Mouse (Mus musculus) cerebellum, adult 2 months (tissue): ENCODE data around the gene Gm17657. TPM values are rescaled to one million over a fixed set of nuclear protein-coding genes. Genes with fewer than 3 reads are reported as not detected.
"Not testable (repeated sequence)": the region's sequence is repeated elsewhere in the genome, so short reads cannot be mapped to it uniquely, and the experiment has no call there.

Source experiments
- DNase-seq, 2 experiments: peaks; one replicate each; pipeline ENCODE4 v3.0.0; 2021
- H3K27ac ChIP-seq: fragments of 200-500 bp; 2 replicates; pipeline ENCODE4 v1.5.1; 2012; ENCODE audit warnings: low read length, control low read depth, inconsistent platforms; ENCODE audit not compliant: insufficient read depth
- H3K27me3 ChIP-seq: fragments of 200-500 bp; 2 replicates; pipeline ENCODE4 v1.6.1; 2012; ENCODE audit warnings: inconsistent platforms, mild to moderate bottlenecking, low read length, moderate library complexity; ENCODE audit not compliant: control insufficient read depth, insufficient read depth
- H3K4me1 ChIP-seq: fragments of 200-500 bp; 2 replicates; pipeline ENCODE4 v1.6.1; 2011; ENCODE audit warnings: low read length; ENCODE audit not compliant: control insufficient read depth, insufficient read depth
- H3K4me3 ChIP-seq: fragments of 200-500 bp; replicated peaks from 2 replicates; pipeline ENCODE3; 2011; ENCODE audit warnings: mild to moderate bottlenecking, low read depth, low read length, control low read depth; ENCODE audit not compliant: insufficient read depth
- CTCF ChIP-seq: fragments of 200-500 bp; IDR thresholded peaks from 2 replicates; pipeline ENCODE4 v1.5.1; 2011; ENCODE audit warnings: low read depth, mild to moderate bottlenecking, control low read depth, low read length, moderate library complexity, borderline replicate concordance; ENCODE audit not compliant: insufficient read depth
- POLR2A ChIP-seq: fragments of 200-500 bp; IDR thresholded peaks from 2 replicates; pipeline ENCODE4 v1.6.1; 2011; ENCODE audit warnings: low read length, control low read depth, borderline replicate concordance; ENCODE audit not compliant: insufficient read depth
- WGBS: fragments of 180-500 bp; shearing (Covaris S2); methylation state at CpG from one replicate; pipeline ENCODE4 v1.1.7; 2018; 5-methylcytosine and 5-hydroxymethylcytosine counted together
- polyA plus RNA-seq: library from polyadenylated mRNA; depleted of rRNA; stranded (reverse); fragments of >200 nt; gene quantifications from 2 replicates; pipeline ENCODE4 v1.2.3, GENCODE M21; 2012

The Gm17657 gene
- polyA plus RNA-seq, 1 experiment: not detected

GRCm38 (mm10) chr17:29528568-29529187 is 20.8 kb downstream of the Gm17657 start:
- peak; percentile 33; the same call in 1 of the 2 replicates for TF ChIP-seq CTCF
- no peak for TF ChIP-seq POLR2A
- 65% methylated on average over 8 of the region's 8 CpGs for WGBS
- DNase-seq: no peak
- Histone ChIP-seq H3K27ac (no peak overlapping the region), H3K27me3 (no peaks in the 10 kb centered on the region), H3K4me1 (no peaks in the 10 kb centered on the region), H3K4me3 (no peak overlapping the region)

DNA sequence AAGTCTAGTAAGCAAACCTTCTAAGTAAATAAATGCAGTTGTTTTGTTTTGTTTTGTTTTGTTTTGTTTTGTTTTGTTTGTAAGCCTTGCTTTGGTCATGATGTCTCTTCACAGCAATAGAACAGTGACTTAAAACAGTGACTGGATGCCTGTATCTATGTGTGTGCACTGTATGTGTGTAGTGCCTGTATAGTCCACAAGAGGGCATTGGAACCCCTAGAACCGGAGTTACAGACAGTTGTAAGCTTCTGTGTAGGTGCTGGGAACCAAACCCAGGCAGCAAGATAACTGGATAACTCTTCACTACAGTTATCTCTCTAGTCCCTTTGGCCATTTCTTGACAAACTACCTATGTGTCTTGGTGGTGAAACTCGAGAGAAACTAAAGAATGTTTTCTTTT is 23.8 kb downstream of the Gm17657 start:
- H3K4me3 ChIP-seq: no peak overlapping the region
- no peak for DNase-seq
- no peaks in the 10 kb centered on the region for H3K4me1 ChIP-seq
- H3K27ac ChIP-seq: no peak overlapping the region
- TF ChIP-seq POLR2A (no peak), CTCF (no peak)
- H3K27me3 ChIP-seq: no peaks in the 10 kb centered on the region
- WGBS: 80% methylated on average over 2 of the region's 2 CpGs

- WGBS: 71% methylated on average over 8 of the region's 8 CpGs
- no peak for DNase-seq
- TF ChIP-seq POLR2A (no peak), CTCF (no peak)
- no peaks in the 10 kb centered on the region for H3K27me3 ChIP-seq
- no peak overlapping the region for H3K27ac ChIP-seq
- no peaks in the 10 kb centered on the region for H3K4me1 ChIP-seq
- H3K4me3 ChIP-seq: no peak overlapping the region
These were observed 29.7 kb downstream of the Gm17657 start for GRCm38 (mm10) chr17:29519731-29520130.

DNA sequence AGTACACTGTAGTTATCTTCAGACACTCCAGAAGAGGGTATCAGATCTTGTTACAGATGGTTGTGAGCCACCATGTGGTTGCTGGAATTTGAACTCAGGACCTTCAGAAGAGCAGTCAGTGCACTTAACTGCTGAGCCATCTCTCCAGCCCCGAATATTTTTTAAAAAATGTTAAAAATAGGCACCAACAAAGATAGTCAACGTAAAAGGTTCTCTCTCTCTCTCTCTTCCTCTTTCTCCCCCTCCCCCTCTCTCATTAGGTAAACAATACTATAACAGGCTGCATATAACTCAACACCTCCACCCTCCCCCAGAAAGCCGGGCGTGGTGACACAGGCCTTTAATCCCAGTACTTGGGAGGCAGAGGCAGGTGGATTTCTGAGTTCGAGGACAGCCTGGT is 30.8 kb downstream of the Gm17657 start:
- not testable (repeated sequence) for DNase-seq, H3K27me3 ChIP-seq, H3K4me3 ChIP-seq, H3K4me1 ChIP-seq, H3K27ac ChIP-seq
- 91% methylated on average over 5 of the region's 5 CpGs for WGBS

DNA sequence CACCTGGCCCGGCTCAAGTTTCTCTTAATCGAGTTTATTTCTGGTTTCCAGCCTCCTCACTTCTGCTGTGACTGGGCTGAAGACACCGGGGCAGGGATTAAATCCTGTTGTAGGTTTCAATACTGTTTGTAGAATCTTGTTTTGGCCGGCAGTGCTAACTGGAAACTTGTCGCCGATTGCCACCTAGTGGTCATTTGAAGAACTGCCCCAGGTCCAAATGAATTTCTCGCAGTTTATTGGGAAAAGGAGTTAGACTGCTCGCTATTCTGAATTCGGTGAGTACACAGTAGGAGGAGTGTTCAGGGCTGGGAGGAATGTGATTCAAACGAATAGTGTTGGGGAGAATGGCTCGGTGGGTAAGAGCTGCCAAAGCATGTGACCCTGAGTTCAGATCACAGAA is 35.0 kb downstream of the Gm17657 start:
- no peaks in the 10 kb centered on the region for H3K4me1 ChIP-seq
- H3K4me3 ChIP-seq: no peak overlapping the region
- no peak overlapping the region for H3K27ac ChIP-seq
- WGBS: 3% methylated on average over 11 of the region's 11 CpGs
- TF ChIP-seq POLR2A (no peak), CTCF (peak; percentile 90)
- DNase-seq: peak; percentile 74 to 85
- no peaks in the 10 kb centered on the region for H3K27me3 ChIP-seq

GRCm38 (mm10) chr17:29513044-29513730 is 36.3 kb downstream of the Gm17657 start:
- TF ChIP-seq POLR2A: no peak
- peak; percentile 56 for TF ChIP-seq CTCF
- no peak for DNase-seq
- Histone ChIP-seq H3K27me3 (no peaks in the 10 kb centered on the region), H3K4me1 (no peaks in the 10 kb centered on the region), H3K4me3 (no peak overlapping the region), H3K27ac (no peak overlapping the region)
- 63% methylated on average over 13 of the region's 13 CpGs for WGBS

DNA sequence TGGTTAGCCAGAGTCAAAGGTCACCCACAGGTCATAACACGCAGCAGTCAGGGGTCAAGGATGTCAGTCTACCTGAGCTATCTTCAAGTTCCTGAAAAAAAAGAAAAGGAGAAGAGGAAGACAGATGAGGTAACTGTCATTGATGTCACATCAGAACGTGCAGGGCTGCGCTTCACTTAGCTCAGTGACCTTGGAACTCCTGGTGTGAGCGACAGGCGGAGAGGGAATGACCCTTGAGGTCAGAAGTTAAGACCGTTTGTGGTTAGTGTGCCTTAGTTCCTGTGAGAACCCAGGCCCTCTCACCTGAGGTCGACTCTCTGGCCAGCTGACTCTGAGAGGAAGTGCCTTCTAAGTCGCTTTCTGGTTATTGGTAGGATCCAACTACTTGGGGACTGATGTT is 38.7 kb downstream of the Gm17657 start:
- no peaks in the 10 kb centered on the region for H3K27me3 ChIP-seq
- TF ChIP-seq POLR2A (no peak), CTCF (no peak)
- no peak for DNase-seq
- no peak overlapping the region for H3K4me3 ChIP-seq
- H3K4me1 ChIP-seq: no peaks in the 10 kb centered on the region
- no peak overlapping the region for H3K27ac ChIP-seq
- 80% methylated on average over 8 of the region's 8 CpGs for WGBS

GRCm38 (mm10) chr17:29508927-29509608 is 40.4 kb downstream of the Gm17657 start:
- TF ChIP-seq POLR2A: no peak
- TF ChIP-seq CTCF: no peak
- Histone ChIP-seq H3K27ac (no peak overlapping the region), H3K4me3 (no peak overlapping the region), H3K4me1 (no peaks in the 10 kb centered on the region), H3K27me3 (no peaks in the 10 kb centered on the region)
- no peak for DNase-seq
- 79% methylated on average over 12 of the region's 12 CpGs for WGBS
